Comparison of ENCODE assay signal across 8 mouse cellular contexts in the genomic region with DNA sequence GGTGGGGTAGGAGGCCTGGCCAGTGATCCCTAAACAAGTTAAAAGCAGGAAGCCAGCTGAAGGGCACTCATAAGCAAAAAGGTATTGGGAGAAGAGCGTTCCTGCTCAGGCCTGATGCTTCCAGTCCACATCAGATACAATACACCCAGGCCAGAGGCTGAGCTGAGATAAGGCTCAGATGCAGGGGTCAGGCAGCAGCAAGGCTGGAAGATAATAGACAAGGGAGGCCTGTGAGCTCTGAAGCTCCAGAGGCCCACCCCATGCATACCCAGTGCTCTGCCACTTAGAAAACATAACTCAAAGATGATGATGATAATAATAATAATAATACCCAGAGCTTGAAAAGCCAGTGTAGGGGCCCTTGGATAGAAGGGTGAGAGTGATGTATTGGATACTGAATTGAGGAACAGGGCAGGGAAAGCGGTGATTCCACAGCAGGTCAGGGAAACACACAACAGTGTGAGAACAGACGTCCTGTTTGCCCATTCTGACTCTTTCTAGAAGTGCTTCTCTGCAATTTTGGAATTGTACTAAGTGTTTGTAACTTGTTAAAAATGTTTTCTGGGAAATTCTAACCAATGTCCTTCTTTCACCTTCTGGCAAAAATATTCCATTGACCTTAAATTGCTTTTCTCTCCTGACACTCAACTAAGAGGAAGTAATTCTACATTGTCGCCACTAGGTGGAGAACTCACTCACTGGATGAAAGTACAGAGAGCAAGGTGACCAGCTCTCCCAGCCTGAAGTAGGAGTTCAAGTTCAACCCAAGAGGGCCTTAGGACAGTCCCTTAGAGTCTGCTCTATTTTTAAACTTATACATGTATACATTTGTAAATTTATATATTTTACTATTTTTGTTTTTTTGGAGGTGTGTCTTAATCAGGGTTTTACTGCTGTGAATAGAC. TPM values are rescaled to one million over a fixed set of nuclear protein-coding genes. Genes with fewer than 3 reads are reported as not detected.
A peak's percentile ranks its signal among the peaks of the same experiment; 100 is the strongest.
DNase-seq lines count a peak whose midpoint lies in the region; ATAC-seq and TF ChIP-seq lines count a peak whose summit lies in the region.

No protein-coding gene starts in this region.

- H3K4me1 ChIP-seq in CH12.LX (ENCODE audit: control insufficient read depth in 1 of 2, insufficient read depth in 2 of 2), result no peaks in the 10 kb centered on the region
- no peaks in the 10 kb centered on the region for H3K4me1 ChIP-seq in intestine, embryonic 14.5 days (replicated peaks; ENCODE audit: control insufficient read depth, insufficient read depth, low read length)
- H3K4me1 ChIP-seq in hindbrain, embryonic 10.5 days (replicated peaks), result no peaks in the 10 kb centered on the region

- WGBS in intestine, embryonic 14.5 days, result 69% methylated on average over 4 of the region's 4 CpGs
- 71% methylated on average over 4 of the region's 4 CpGs for WGBS in hindbrain, embryonic 10.5 days

- no peaks in the 10 kb centered on the region for H3K79me2 ChIP-seq in CH12.LX (replicated peaks; ENCODE audit: control insufficient read depth, extremely low read depth, insufficient read depth, poor library complexity, severe bottlenecking)

- peak; percentile 81 for TF ChIP-seq RAD21 in CH12.LX (IDR thresholded peaks at IDR 0.05; ENCODE audit: low read depth, low read length)

- no peaks in the 10 kb centered on the region for H3K9me3 ChIP-seq in CH12.LX (replicated peaks; ENCODE audit: low read length)
- H3K9me3 ChIP-seq in intestine, embryonic 14.5 days (ENCODE audit: control insufficient read depth, low read length), result no peaks in the 10 kb centered on the region
- H3K9me3 ChIP-seq in hindbrain, embryonic 10.5 days, result 0 out of 2 replicates have a peak, but pooled peaks cover 3% of the 10 kb centered on the region

- H3K27me3 ChIP-seq in CH12.LX (replicated peaks), result peaks cover under 1% of the 10 kb centered on the region
- no peaks in the 10 kb centered on the region for H3K27me3 ChIP-seq in intestine, embryonic 14.5 days (replicated peaks; ENCODE audit: control insufficient read depth, insufficient read depth, low read length)
- no peaks in the 10 kb centered on the region for H3K27me3 ChIP-seq in hindbrain, embryonic 10.5 days (ENCODE audit: insufficient read depth, poor library complexity, severe bottlenecking)

- in situ Hi-C loops in CH12.LX (cut with MboI; ENCODE audit: low pct_ligation_motif_present, low pct_unique_long_range_greater_than_20kb, low sequenced_read_pairs), result no loop called here

- peak; percentile 46 to 83 for TF ChIP-seq CTCF in CH12.LX (conservative IDR thresholded peaks at IDR 0.05 in 1 of 2, IDR thresholded peaks at IDR 0.05 in 1 of 2; ENCODE audit: low read depth in 2 of 2, low read length in 2 of 2)

- no peaks in the 10 kb centered on the region for H3K36me3 ChIP-seq in CH12.LX (replicated peaks in 1 of 2; ENCODE audit: control insufficient read depth in 1 of 2, insufficient read depth in 1 of 2, low read length in 1 of 2)
- no peaks in the 10 kb centered on the region for H3K36me3 ChIP-seq in intestine, embryonic 14.5 days (ENCODE audit: control insufficient read depth, insufficient read depth, low read length)
- H3K36me3 ChIP-seq in hindbrain, embryonic 10.5 days, result no peaks in the 10 kb centered on the region

- no peak overlapping the region for H3K9ac ChIP-seq in CH12.LX (ENCODE audit: insufficient read depth, low read depth)
- no peak overlapping the region for H3K9ac ChIP-seq in intestine, embryonic 14.5 days (ENCODE audit: low read length)

- no peak overlapping the region for H3K27ac ChIP-seq in CH12.LX (ENCODE audit: insufficient read depth, low read depth)
- no peak overlapping the region for H3K27ac ChIP-seq in intestine, embryonic 14.5 days (ENCODE audit: low read depth)
- no peak overlapping the region for H3K27ac ChIP-seq in hindbrain, embryonic 10.5 days

- TF ChIP-seq POLR2A in CH12.LX (IDR thresholded peaks at IDR 0.05; ENCODE audit: low read depth, low read length), result no peak

- dilution Hi-C loops in CH12.LX (cut with MboI; ENCODE audit: extremely low pct_ligation_motif_present, extremely low pct_unique_long_range_greater_than_20kb, low sequenced_read_pairs), result no loop called here

- DNase-seq in heart, adult 8-10 months (ENCODE audit: low spot score), result peak; percentile 38
- no peak for DNase-seq in heart, postnatal 25 days (ENCODE audit: low spot score)
- DNase-seq in CH12.LX (ENCODE audit: extremely low read depth), result peak; percentile 45
- DNase-seq in brain, adult 2 months (ENCODE audit: low read depth, low spot score), result peak; percentile 72
- DNase-seq in intestine, embryonic 14.5 days (ENCODE audit: low spot score), result peak; percentile 44
- peak; percentile 52 for DNase-seq in retina, embryonic 14.5 days (ENCODE audit: low spot score)
- DNase-seq in gastrocnemius, postnatal 36 days, result no peak
- DNase-seq in hindbrain, embryonic 10.5 days (ENCODE audit: low spot score), result no peak

- TF ChIP-seq EP300 in CH12.LX (IDR thresholded peaks at IDR 0.05; ENCODE audit: low read length), result no peak

- intact Hi-C loops in heart, postnatal 25 days (cut with DNase I), result loop anchor here (5.0 to 10.0 kb wide), 3 partner anchors 74 to 231 kb away; partner anchors contain the start of genes Gm45140, Hmces and Isy1
- intact Hi-C loops in gastrocnemius, postnatal 36 days (cut with DNase I), result loop anchor here (5.0 to 10.0 kb wide), 2 partner anchors 54 to 221 kb away; partner anchors contain the start of gene H1fx

- H3K4me3 ChIP-seq in CH12.LX (replicated peaks in 1 of 3; ENCODE audit: low read depth in 2 of 3, low read length in 2 of 3, poor library complexity in 1 of 3), result no peak overlapping the region
- no peak overlapping the region for H3K4me3 ChIP-seq in intestine, embryonic 14.5 days (ENCODE audit: low read depth, low read length)
- H3K4me3 ChIP-seq in hindbrain, embryonic 10.5 days, result no peak overlapping the region

- H3K4me2 ChIP-seq in CH12.LX (ENCODE audit: insufficient read depth, low read depth, poor library complexity, severe bottlenecking), result no peak overlapping the region
- H3K4me2 ChIP-seq in intestine, embryonic 14.5 days (ENCODE audit: low read length), result no peak overlapping the region

- no peak for ATAC-seq in intestine, embryonic 14.5 days (replicated peaks; ENCODE audit: low FRiP score, low TSS enrichment, low read depth)

TF ChIP-seq in CH12.LX, 34 proteins besides CTCF, POLR2A, EP300 and RAD21:
- TF ChIP-seq SMC3 (IDR thresholded peaks at IDR 0.05; ENCODE audit: low read depth, low read length), result peak; percentile 69
- TF ChIP-seq TBP (conservative IDR thresholded peaks at IDR 0.05; ENCODE audit: low read depth, low read length), result 0 out of 2 replicates have a peak, but pooled peaks have one; percentile 26
- TF ChIP-seq MAX (IDR thresholded peaks at IDR 0.05; ENCODE audit: low read length), result no peak
- no peak for TF ChIP-seq MXI1 (IDR thresholded peaks at IDR 0.05; ENCODE audit: low read depth, low read length)
- TF ChIP-seq JUN (IDR thresholded peaks at IDR 0.05; ENCODE audit: insufficient read depth, low read depth, low read length), result no peak
- TF ChIP-seq ETS1 (conservative IDR thresholded peaks at IDR 0.05; ENCODE audit: low read depth, low read length), result no peak
- TF ChIP-seq ZKSCAN1 (IDR thresholded peaks at IDR 0.05; ENCODE audit: borderline replicate concordance, low read depth, low read length), result no peak

RNA-seq across cellular contexts. Expression of gene Gp9, which starts 14.2 kb away (rescaled TPM):
- total RNA-seq in heart, adult 8-10 months (2022), result 1 to 10 TPM in 3 of 4 experiments, under 1 TPM in 1; 0.81 to 3.6 (median 1.6) TPM
- total RNA-seq in heart, postnatal 25 days (2021), result 1 to 10 TPM in 1 of 2 experiments, under 1 TPM in 1; 0.78 to 1.2 TPM
- not detected in 2 replicates for total RNA-seq in CH12.LX (2012; rRNA removed)
- not detected in 2 replicates for total RNA-seq in CH12.LX (2014; rRNA removed)
- not detected in 2 replicates for polyA plus RNA-seq in CH12.LX (2012; ENCODE audit: insufficient read length, low read depth)
- 1.1 and 3.3 TPM in 2 replicates for polyA plus RNA-seq in intestine, embryonic 14.5 days (2014; fragmentation: Nextera tagmentation; extraction: Ambion mirVana)
- total RNA-seq in gastrocnemius, postnatal 36 days (2021), result not detected
- 3.0 and 3.1 TPM in 2 replicates for polyA plus RNA-seq in hindbrain, embryonic 10.5 days (2016; fragmentation: Nextera tagmentation; extraction: Ambion mirVana)

RNA-seq across cellular contexts. Expression of gene Efcc1, which starts 33.0 kb away (rescaled TPM):
- total RNA-seq in heart, adult 8-10 months (2022), result 1 to 10 TPM in 3 of 4 experiments, under 1 TPM in 1; 0.53 to 1.2 (median 1.1) TPM
- 1 to 10 TPM in 1 of 2 experiments, under 1 TPM in 1; 0.95 to 1.4 TPM for total RNA-seq in heart, postnatal 25 days (2021)
- total RNA-seq in CH12.LX (2012; rRNA removed), result not detected in 2 replicates
- not detected in 2 replicates for total RNA-seq in CH12.LX (2014; rRNA removed)
- 0.14 and 0.18 TPM in 2 replicates for polyA plus RNA-seq in CH12.LX (2012; ENCODE audit: insufficient read length, low read depth)
- 0.59 and 1.4 TPM in 2 replicates for polyA plus RNA-seq in intestine, embryonic 14.5 days (2014; fragmentation: Nextera tagmentation; extraction: Ambion mirVana)
- under 1 TPM; 0.81 to 0.84 TPM for total RNA-seq in gastrocnemius, postnatal 36 days (2021)
- 4.2 and 5.8 TPM in 2 replicates for polyA plus RNA-seq in hindbrain, embryonic 10.5 days (2016; fragmentation: Nextera tagmentation; extraction: Ambion mirVana)

RNA-seq across cellular contexts. Expression of gene Rab43, which starts 48.3 kb away (rescaled TPM):
- total RNA-seq in heart, adult 8-10 months (2022), result 10 to 100 TPM in 1 of 4 experiments, 1 to 10 TPM in 3; 7.9 to 13.3 (median 9.0) TPM
- total RNA-seq in heart, postnatal 25 days (2021), result 10 to 100 TPM; 12.5 to 15.7 TPM
- total RNA-seq in CH12.LX (2012; rRNA removed) (10.3 and 11.4 TPM in 2 replicates), CH12.LX (2014; rRNA removed) (2.8 and 4.3 TPM in 2 replicates)
- polyA plus RNA-seq in CH12.LX (2012; ENCODE audit: insufficient read length, low read depth), result 16.1 and 23.4 TPM in 2 replicates
- polyA plus RNA-seq in intestine, embryonic 14.5 days (2014; fragmentation: Nextera tagmentation; extraction: Ambion mirVana), result 9.8 and 11.7 TPM in 2 replicates
- 1 to 10 TPM; 5.1 to 5.2 TPM for total RNA-seq in gastrocnemius, postnatal 36 days (2021)
- polyA plus RNA-seq in hindbrain, embryonic 10.5 days (2016; fragmentation: Nextera tagmentation; extraction: Ambion mirVana), result 7.9 and 8.1 TPM in 2 replicates

Comparison
In these comparisons a context has a peak if more than half of its experiments do, and no peak if none do; other contexts are left out.
1. DNase-seq: peak in heart, adult 8-10 months (single experiment), CH12.LX (single experiment), brain, adult 2 months (single experiment), intestine, embryonic 14.5 days (single experiment) and retina, embryonic 14.5 days (single experiment); none in heart, postnatal 25 days (single experiment), gastrocnemius, postnatal 36 days (0 of 2) and hindbrain, embryonic 10.5 days (single experiment).